Mouse (Mus musculus): ENCODE measurements around the gene Rpsa.

Rpsa gene

DNA sequence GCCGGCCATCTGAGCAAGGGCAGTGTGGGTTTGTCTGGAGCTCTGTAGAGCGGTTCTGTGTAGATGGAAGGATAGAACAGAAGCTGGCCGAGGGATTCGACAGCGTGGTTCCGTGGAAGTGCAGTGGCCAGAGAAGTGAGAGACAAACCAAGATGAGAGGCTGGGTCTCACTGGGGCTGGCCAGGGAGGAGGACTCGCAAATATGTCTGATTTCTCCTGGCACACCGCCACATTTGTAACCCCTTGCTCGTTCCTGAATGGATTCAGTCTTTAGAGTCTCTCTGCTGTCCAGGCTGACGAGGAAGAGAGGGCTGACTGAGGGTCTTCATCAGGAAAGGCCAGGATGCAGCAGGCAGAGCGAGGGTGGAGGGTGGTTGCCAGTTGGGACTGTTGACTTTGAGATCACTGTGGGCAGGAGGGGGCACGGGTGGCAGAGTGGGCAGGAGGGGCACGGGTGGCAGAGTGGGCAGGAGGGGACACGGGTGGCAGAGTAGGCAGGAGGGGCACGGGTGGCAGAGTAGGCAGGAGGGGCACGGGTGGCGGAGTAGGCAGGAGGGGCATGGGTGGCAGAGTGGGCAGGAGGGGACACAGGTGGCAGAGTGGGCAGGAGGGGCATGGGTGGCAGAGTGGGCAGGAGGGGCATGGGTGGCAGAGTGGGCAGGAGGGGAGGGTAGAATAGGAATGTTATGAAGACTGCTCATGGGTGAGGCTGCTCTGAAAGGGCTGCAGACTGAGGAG lies 13.3 kb upstream of the Rpsa start:
- DNase-seq: no peak

DNA sequence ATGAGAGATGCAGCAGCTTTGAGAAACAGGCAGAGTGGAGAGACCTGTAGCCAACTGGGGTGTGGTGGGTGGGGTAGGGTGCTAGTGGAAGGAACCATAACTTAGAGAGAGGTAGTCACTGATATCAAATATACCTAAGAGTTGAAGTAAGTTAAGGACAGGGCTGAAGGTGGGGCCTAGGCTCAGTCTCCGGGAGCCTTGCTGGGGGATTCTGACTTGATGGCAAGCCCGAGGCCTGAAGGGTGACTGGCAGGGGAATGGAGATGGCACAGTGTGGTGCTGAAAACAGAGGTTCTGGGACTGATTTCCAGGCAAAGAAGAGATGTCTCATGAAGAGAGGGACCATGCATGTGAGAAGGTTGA lies 12.7 kb upstream of the Rpsa start:
- no peak for DNase-seq

DNA sequence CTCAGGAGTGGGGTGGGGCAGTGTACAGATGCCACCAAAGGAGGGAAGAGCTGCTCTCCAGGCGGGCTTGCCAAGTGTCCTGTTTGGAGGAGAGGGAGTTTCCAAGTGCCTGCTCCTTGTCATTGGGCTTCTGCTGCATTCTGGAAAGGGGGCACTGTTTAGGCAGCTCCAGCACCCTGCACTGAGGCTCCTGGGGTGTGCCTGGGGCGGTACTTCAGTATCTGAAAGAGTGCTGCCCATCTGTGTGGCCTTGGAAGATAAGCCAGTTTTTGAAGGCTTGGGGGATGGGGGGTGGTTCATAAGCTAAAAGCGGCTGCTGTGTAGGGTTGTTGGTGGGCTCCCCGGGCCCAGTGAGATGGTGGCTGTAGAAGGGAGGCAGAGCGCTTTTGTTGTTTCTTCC lies 11.9 kb upstream of the Rpsa start:
- DNase-seq: no peak

DNA sequence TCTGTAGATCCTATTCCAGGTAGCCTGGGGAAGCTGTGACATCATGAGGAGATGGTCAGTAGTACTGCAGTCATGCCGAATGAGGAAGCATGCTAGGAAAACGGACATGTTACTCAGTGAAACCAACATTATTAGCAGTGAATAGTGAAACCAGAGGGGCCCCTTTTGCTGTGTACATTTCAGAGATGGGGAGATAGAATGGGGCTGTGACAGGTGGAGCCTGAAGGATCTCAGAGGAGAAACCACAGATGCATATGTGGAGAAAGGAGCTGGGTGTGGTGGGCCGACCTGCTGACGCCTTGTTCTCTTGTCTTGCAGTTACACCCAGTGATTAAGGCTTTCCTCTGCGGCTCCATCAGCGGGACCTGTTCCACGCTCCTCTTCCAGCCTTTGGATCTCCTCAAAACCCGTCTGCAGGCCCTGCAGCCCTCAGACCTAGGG lies 11.3 kb upstream of the Rpsa start:
- DNase-seq: no peak

DNA sequence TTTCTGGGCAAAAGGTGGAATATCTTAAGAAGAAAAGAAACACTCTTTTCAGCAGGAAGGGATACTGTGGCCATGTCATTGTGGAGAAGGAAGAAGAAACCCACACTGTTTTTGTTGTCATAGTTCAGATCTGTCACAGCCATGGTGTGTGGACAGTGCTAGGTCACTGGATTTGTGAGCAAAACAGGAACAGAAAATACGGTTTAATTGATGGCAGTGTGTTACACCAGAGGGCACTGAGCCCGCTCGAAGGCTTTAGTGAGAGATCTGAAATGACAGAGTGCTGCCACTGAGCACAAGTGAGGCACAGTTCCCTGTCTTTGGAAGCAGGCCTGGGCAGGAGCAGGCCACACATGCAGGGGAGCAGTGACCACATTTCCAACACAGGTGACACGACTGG lies 9.3 kb upstream of the Rpsa start:
- DNase-seq: no peak

DNA sequence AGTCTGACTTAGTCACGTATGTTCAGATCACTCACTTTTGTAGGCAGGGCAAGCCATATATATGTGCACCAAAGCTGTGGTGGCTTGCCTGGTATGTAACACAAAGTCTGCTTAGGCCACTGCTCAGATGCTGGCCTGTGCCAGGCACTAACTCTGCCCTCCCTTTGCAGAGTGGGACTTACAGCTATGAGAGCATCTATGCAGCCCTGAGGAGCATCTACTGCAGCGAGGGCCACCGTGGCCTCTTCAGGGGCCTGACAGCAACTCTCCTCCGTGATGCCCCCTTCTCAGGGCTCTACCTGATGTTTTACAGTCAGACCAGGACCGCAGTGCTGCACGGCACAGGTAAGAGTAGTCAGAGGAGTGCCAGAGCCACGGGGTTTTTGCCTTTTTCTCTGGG lies 7.0 kb upstream of the Rpsa start:
- DNase-seq: no peak

DNA sequence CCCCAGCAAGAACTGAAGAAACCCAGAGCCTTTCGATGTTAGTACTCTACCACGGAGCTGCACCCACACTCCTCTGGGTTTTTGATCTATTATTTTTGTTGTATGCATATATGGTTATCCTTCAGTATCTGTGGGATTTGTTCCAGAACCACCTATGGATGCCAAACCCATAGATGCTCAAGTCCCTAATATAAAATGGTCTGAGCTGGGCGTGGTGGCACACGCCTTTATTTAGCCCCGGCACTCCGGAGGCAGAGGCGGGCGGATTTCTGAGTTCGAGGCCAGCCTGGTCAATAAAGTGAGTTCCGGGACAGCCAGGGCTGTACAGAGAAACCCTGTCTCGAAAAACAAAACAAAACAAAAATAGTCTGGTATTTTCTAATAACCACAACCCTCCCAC lies 621 bp upstream of the Rpsa start:
- DNase-seq: no peak

DNA sequence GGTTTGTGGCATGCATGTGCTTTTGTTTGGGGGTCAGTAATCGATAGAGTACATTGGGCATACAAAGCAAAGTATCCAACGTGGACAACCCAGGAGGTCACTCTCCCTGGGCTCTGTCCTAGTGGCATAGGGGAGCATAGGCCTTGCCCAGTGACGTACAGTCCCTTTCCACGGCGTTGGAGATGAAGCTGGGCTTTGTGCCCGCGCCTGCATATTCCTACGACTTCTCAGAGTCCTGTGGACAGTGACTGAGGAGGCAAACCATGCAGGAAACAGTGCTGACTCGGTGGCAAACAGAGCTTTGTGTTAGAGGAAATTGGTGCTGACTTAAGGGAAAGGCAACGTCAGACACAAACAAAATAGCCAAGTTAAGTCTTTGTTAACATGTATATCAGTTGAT lies 1.8 kb downstream of the Rpsa start:
- DNase-seq: no peak

DNA sequence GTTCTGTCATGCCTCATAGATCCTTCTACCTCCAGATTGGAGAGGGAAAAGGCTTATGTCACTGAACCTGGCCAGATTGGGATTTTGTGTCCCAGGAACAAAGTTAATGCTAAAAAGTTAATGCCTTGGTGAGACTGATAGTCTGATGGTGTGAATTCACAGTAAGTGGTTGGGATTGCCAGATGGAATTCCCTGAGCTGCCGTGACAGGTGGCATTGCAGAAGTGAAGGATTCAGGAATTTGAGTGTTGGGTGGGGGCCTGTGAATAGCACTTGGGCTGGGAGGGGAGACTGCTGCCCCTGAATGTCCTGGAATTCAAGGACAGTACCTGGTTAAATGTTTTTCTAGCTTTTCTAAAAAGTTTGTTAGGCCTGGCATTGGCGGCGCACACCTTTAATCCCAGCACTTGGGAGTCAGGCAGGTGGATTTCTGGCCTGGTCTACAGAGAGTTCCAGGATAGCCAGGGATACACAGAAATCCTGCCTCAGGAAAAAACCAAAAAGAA lies 4.3 kb downstream of the Rpsa start:
- DNase-seq: no peak

DNA sequence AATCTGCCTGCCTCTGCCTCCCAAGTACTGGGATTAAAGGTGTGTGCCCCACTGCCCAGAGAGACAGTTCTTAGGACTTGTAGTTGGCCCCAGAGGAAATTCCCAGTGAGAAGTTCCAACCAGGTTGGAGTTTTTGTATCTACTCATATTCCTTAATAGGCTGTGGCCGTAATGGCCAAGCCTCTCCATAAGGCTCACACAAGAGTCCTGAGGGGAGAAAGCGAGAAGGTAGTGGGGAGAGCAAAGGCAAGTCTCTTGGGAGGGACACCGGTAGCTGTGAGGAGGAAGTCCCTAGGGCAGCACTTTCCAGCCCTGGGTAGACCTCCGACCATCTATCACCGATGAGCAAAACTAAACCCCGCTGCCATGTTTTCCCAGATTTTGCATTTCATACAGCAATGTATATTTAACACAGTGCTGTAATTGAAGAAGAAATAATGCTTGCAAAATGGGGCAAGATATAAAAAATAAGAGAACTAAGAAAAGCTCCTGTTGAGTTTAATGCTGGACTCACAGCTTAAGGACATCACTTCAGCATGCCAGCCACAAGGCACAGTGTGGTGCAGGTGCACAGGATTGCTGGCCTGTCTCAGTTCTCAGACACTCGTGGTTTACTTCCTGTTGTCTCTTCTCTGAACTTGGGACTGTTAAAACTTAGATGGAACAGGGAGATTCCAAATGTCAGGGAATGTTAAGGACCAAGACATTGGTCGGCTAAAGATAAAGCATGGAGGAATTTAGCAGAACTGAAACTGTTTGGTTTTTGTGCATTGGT lies 5.7 kb downstream of the Rpsa start:
- DNase-seq: no peak

DNA sequence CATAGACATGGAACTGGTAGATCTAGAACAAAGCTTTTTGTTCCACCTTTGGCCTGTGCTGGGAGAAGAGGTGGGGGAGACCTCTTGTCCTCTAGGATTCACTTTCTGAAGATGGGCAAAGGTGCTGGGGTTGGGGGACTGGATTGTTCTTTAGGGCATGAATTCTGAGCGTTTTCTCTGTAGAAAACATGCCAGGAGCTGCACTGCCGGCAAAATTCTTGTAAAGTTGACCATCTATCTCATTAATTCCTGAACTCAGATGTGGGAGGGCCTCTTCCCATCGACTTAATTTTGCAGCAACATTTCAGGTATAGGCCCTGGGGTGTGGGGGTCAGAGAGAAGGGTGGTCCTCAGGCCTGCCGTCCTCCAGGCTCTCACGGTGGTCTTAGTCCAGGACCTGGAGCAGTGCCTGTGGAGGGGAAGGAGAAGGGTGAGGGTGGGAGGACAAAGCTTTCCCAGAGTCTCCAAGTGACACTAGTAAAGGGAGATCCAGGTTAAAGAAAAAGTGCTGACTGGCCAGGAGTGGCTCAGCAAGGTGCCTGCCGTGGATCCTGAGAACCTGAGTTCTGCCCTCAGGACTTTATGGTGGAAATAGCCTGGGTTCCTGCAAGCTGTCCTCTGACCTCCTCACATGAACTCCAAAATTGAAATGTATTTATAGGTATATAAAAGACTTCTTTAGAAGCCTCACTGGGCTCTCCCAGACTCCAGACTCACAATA lies 6.4 kb downstream of the Rpsa start:
- DNase-seq: no peak

DNA sequence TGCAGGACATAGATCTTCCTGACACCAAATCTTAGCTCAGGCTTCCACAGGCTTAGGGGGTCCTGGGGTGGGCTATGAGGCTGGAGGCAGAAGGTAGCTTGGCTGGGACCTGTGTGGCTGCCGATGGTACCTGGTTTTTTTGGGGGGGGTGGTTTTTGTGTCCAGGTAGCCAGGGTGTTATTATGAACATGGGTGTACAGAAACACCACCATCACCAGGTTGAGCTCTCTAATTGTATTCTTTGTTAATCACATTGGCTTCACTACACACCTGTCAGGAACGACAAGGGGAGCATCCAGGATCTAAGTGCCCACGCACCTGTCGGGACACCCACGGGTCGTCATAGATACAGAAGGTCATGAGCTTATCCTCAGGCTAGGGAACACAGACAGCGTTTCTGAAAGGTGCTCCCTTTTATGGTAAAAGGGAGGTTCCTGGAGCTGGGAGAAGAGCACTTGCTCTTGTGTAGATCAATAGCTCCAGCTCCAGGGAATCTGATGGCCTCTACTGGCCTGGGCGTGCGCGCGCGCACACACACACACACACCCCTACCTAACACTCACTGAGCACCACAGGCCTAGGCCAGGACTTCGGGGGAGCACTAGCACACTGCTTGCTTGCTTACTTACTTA lies 7.2 kb downstream of the Rpsa start:
- no peak for DNase-seq

DNA sequence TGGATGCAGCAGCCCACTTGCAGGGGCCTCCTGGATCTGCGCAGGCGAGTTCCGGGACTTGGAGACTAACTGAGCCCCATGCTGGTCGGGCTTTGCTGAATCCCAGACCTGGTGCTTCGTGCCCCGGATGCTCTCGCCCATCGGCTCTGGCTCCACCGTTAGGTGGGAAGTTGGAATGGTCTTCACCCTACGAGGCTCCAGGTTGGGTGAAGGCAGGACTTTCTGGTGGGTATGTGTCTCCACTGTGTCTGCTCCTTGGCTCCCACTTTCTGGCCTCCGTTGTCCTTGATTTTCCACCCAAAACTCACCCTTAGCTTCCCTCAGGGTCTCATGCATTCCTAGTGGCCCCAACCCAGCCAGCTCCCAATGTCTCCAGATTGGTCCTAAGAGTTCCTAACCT lies 8.0 kb downstream of the Rpsa start:
- DNase-seq: no peak

DNA sequence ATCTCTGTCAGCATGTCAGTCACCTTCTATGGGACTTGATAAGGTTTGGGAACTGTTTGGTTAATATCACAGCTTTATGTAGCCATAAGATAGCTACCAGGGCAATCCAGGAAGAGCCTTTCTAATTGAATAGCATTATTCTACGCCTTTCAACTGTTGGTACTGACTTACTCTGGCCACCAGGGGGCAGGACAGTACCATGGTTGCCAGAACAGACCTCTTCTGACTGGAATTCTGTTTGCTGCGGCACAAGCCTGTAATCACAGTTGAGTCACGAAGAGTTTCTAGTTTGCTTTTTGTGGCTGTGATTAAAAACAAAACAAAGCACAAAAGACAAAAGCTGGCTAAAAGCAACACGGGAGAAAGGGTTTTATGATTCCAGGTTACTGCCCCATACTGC lies 13.2 kb downstream of the Rpsa start:
- DNase-seq: peak; percentile 49

DNA sequence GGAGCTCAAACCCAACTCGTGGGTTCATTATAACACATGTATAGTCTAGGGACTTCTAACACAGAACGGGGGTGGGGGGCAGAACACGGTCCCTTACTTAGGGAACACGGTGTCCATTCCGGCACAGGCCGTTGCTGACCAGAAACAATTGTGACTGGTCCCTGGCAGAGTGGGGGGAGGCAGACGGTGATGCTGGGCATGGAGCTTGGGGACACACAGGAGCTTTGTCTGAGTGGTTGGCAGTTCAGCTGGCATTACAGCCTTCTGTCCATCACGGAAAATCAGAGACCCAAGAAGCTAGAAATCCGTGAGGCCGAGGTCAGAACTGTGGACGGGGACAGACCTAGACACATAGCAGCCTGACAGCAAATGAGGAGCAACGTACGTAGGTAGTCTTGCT lies 17.0 kb downstream of the Rpsa start:
- DNase-seq: no peak

DNA sequence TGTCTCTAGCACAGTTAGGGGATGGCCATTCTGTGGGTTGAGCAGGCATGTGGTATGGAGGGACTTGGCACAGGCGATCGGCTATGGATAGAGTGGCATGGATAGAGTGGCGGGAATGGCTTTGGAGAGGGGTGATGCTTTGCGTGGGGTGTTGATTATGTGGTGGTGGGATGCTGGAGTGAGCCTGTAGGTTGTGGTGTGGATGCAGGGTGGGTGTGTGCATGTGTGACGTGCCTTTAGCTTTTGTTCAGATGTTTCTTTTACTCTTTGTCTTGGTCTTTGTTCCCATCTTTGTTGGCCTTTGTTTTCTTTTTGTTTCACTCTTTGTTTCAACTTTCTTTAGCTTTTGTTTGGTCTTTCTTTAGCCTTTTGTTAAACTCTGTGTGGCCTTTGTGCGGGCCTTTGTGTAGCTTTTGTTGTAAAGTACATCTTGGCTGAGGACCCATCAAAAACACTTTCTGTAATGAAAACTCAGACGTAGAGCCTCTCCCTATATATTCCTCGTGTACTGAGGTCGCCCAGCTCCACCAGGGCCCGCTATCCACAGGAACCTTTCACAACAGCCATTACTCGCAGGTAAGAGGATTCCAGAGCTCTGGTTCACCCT lies 21.8 kb downstream of the Rpsa start, which contains the start of gene Mobp:
Mobp (plus strand) TSS at position 486 of the 607 bp plus-strand sequence.
- no peak for DNase-seq

DNA sequence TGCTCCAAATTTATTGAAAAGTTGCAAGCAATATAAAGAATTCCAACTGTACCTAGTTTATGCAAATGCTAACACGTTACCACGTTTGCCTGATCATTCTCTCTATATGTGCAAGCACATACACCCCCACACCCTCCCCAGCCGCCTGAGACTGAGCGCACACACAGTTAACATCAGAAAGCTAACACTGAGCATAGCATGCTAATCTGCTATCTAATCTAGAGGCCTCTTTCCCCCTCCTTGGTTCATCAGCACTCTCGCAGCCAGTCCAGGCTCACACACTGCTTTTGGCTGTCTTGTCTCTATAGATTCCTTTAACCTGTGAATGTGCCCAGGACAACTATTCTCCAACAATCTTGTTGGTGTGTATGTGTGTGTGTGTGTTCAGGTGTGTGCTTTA lies 23.7 kb downstream of the Rpsa start:
- no peak for DNase-seq

DNA sequence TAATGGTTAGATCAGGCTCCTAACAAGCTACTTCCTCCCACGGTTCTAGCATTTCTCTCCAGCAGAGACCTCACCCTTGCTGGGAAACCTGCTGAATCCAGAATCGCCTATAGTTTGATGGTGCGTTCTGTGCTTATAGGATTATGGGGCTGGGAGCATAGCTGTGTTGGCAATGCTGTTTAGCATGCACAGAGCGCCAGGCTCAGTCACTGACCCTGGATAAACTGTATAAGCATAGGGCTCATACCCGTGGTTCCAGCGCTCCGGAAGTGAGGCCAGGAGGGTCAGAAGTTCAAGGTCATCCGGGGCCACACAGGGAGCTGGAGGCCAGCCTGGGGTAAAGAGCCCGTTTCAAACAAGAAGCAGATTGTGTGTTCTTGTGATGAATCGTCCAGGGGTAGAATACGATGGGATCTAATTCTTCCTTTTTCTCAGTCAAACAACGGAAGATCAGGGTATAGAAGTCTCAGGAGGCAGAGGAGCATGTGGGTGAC lies 24.5 kb downstream of the Rpsa start:
- DNase-seq: no peak

DNA sequence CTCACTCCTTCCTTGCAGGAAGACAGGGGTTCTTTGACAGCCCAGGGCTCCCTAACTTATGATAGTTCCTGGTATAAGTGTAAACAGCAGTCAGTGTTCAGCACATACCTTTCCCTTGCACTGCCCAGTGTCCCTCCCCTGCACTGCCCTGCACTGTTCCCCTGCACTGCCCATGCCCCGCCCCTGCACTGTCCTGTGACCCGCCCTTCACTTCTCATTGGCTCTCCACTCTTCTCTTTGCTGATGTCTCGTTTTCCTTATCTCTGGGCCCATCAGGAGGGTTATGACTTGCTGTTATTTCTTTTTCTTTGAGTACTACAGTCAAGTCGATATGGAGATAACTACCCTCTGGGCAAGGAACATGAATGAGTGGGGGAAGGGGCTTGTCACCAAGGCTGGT lies 30.6 kb downstream of the Rpsa start:
- no peak for DNase-seq

DNA sequence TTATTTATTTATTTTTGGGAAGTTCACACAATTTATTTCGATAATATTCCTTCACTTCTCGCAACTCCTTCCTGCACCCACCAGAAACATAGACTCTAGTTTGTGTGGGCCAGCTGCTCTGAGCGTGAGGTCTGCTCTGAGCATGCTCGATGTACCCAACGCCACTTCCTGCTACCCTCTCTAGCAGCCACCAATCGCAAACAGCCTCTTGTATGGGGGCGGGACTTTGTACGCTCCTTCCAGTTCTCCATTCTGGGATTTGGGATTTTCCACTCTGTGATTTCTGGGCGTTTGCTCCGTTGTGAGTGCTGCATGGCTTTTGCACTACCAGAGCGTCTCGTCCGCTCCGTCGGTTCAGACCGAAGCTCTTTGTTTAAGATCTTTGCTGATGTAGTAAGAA lies 36.4 kb downstream of the Rpsa start:
- DNase-seq: no peak

DNA sequence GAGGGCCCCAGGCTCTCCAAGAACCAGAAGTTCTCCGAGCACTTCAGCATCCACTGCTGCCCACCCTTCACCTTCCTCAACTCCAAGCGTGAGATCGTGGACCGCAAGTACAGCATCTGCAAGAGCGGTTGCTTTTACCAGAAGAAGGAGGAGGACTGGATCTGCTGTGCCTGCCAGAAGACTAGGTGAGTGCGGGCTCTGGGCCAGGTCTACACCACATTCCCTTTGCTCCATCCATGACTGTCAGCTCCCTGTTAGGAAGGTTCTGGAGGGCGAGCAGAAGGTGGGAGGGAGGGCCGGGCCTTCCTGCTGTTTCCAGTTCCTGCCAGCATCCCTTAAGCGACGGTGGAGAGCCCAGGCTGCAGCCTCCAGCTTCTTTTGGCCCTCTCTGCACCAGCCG lies 40.3 kb downstream of the Rpsa start:
- DNase-seq: no peak

DNA sequence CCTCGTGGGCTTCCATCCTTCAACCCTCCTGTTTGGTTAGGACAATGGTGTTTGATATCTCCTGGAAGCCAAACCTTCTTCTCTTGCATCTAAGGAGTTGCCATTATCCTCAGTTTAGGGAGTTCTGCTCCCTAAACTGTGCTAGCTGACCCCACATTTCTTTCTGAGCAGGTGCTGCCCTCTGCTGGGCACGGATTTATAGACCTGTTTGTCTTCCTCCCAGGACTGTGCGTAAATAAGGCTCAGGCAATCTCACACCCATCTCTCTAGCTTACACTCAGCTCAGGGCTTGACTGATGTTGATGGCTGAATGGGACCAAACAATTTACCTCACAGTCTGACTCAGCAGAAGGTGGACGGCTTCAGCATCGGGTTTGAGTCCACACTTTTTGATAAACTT lies 43.8 kb downstream of the Rpsa start:
- peak; percentile 21 for DNase-seq
